Mouse (Mus musculus): Measurements from ENCODE around the gene Pik3c2b. TPM values are rescaled to one million over a fixed set of nuclear protein-coding genes. Genes with fewer than 3 reads are reported as not detected.
A peak's percentile ranks its signal among the peaks of the same experiment; 100 is the strongest.
"Not testable (repeated sequence)": the region's sequence is repeated elsewhere in the genome, so short reads cannot be mapped to it uniquely, and the experiment has no call there.

The Pik3c2b gene
- polyA plus RNA-seq, 1 experiment, result 0.07 TPM

GRCm38 (mm10) chr1:133020137-133020894, 25.2 kb upstream of the Pik3c2b start:
- Histone ChIP-seq H3K27ac (ENCODE audit: insufficient read depth, low read depth, low read length) (peak overlapping the region; percentile 90), H3K4me3 (ENCODE audit: insufficient read depth, low read length) (no peak overlapping the region), H3K4me1 (ENCODE audit: control insufficient read depth, insufficient read depth, low read length) (peaks cover 15% of the 10 kb centered on the region)
- TF ChIP-seq POLR2A (IDR thresholded peaks at IDR 0.05; ENCODE audit: borderline replicate concordance, low read depth, low read length) (no peak), CTCF (IDR thresholded peaks at IDR 0.05; ENCODE audit: low read depth, low read length) (no peak)

- peak overlapping the region; percentile 9; the same call in 1 of the 2 replicates for H3K27ac ChIP-seq (ENCODE audit: insufficient read depth, low read depth, low read length)
- TF ChIP-seq CTCF (IDR thresholded peaks at IDR 0.05; ENCODE audit: low read depth, low read length) (0 out of 2 replicates have a peak, but pooled peaks have one; percentile 38), POLR2A (IDR thresholded peaks at IDR 0.05; ENCODE audit: borderline replicate concordance, low read depth, low read length) (no peak)
- H3K4me3 ChIP-seq (ENCODE audit: insufficient read depth, low read length), result no peak overlapping the region
- peaks cover 15% of the 10 kb centered on the region for H3K4me1 ChIP-seq (ENCODE audit: control insufficient read depth, insufficient read depth, low read length)
Observed at GRCm38 (mm10) chr1:133021391-133021790, 24.1 kb upstream of the Pik3c2b start.

- not testable (repeated sequence) for H3K4me3 ChIP-seq (ENCODE audit: insufficient read depth, low read length)
Observed at GRCm38 (mm10) chr1:133021971-133022370, 23.5 kb upstream of the Pik3c2b start.

GRCm38 (mm10) chr1:133023723-133024122, 21.7 kb upstream of the Pik3c2b start:
- Histone ChIP-seq H3K4me1 (ENCODE audit: control insufficient read depth, insufficient read depth, low read length) (peaks cover 20% of the 10 kb centered on the region), H3K4me3 (ENCODE audit: insufficient read depth, low read length) (peak overlapping the region; percentile 82)
- not testable (repeated sequence) for H3K27ac ChIP-seq (ENCODE audit: insufficient read depth, low read depth, low read length)

More at GRCm38 (mm10) chr1:133021971-133022370, 23.5 kb upstream of the Pik3c2b start:
- not testable (repeated sequence) for H3K27ac ChIP-seq (ENCODE audit: insufficient read depth, low read depth, low read length)
- H3K4me1 ChIP-seq (ENCODE audit: control insufficient read depth, insufficient read depth, low read length), result peaks cover 15% of the 10 kb centered on the region

- Histone ChIP-seq H3K27ac (ENCODE audit: insufficient read depth, low read depth, low read length) (peak overlapping the region; percentile 75; the same call in 1 of the 2 replicates), H3K4me3 (ENCODE audit: insufficient read depth, low read length) (peak overlapping the region; percentile 82), H3K4me1 (ENCODE audit: control insufficient read depth, insufficient read depth, low read length) (peaks cover 20% of the 10 kb centered on the region)
- TF ChIP-seq POLR2A (IDR thresholded peaks at IDR 0.05; ENCODE audit: borderline replicate concordance, low read depth, low read length), result no peak
- TF ChIP-seq CTCF (IDR thresholded peaks at IDR 0.05; ENCODE audit: low read depth, low read length), result no peak
Observed at GRCm38 (mm10) chr1:133024426-133024825, 21.0 kb upstream of the Pik3c2b start.

- Histone ChIP-seq H3K4me3 (ENCODE audit: insufficient read depth, low read length) (peak overlapping the region; percentile 82), H3K27ac (ENCODE audit: insufficient read depth, low read depth, low read length) (peak overlapping the region; percentile 75), H3K4me1 (ENCODE audit: control insufficient read depth, insufficient read depth, low read length) (peaks cover 22% of the 10 kb centered on the region)
- no peak for TF ChIP-seq CTCF (IDR thresholded peaks at IDR 0.05; ENCODE audit: low read depth, low read length)
- TF ChIP-seq POLR2A (IDR thresholded peaks at IDR 0.05; ENCODE audit: borderline replicate concordance, low read depth, low read length), result no peak
Observed at GRCm38 (mm10) chr1:133025051-133025795, 20.2 kb upstream of the Pik3c2b start.

GRCm38 (mm10) chr1:133025796-133026190, 19.7 kb upstream of the Pik3c2b start:
- Histone ChIP-seq H3K4me1 (ENCODE audit: control insufficient read depth, insufficient read depth, low read length) (peaks cover 21% of the 10 kb centered on the region), H3K4me3 (ENCODE audit: insufficient read depth, low read length) (peak overlapping the region; percentile 82), H3K27ac (ENCODE audit: insufficient read depth, low read depth, low read length) (peak overlapping the region; percentile 74)

- TF ChIP-seq POLR2A (IDR thresholded peaks at IDR 0.05; ENCODE audit: borderline replicate concordance, low read depth, low read length) (no peak), CTCF (IDR thresholded peaks at IDR 0.05; ENCODE audit: low read depth, low read length) (no peak)
- H3K27ac ChIP-seq (ENCODE audit: insufficient read depth, low read depth, low read length), result no peak overlapping the region
- peaks cover 18% of the 10 kb centered on the region for H3K4me1 ChIP-seq (ENCODE audit: control insufficient read depth, insufficient read depth, low read length)
- H3K4me3 ChIP-seq (ENCODE audit: insufficient read depth, low read length), result no peak overlapping the region
Observed at GRCm38 (mm10) chr1:133027126-133027525, 18.3 kb upstream of the Pik3c2b start.

- no peak overlapping the region for H3K4me3 ChIP-seq (ENCODE audit: insufficient read depth, low read length)
- no peak for TF ChIP-seq POLR2A (IDR thresholded peaks at IDR 0.05; ENCODE audit: borderline replicate concordance, low read depth, low read length)
- no peak for TF ChIP-seq CTCF (IDR thresholded peaks at IDR 0.05; ENCODE audit: low read depth, low read length)
- no peak overlapping the region for H3K27ac ChIP-seq (ENCODE audit: insufficient read depth, low read depth, low read length)
- H3K4me1 ChIP-seq (ENCODE audit: control insufficient read depth, insufficient read depth, low read length), result peaks cover 21% of the 10 kb centered on the region
Observed at GRCm38 (mm10) chr1:133027980-133028379, 17.5 kb upstream of the Pik3c2b start.

GRCm38 (mm10) chr1:133029744-133030143, 15.7 kb upstream of the Pik3c2b start:
- TF ChIP-seq CTCF (IDR thresholded peaks at IDR 0.05; ENCODE audit: low read depth, low read length), result no peak
- TF ChIP-seq POLR2A (IDR thresholded peaks at IDR 0.05; ENCODE audit: borderline replicate concordance, low read depth, low read length), result no peak
- Histone ChIP-seq H3K4me3 (ENCODE audit: insufficient read depth, low read length) (no peak overlapping the region), H3K27ac (ENCODE audit: insufficient read depth, low read depth, low read length) (peak overlapping the region; percentile 19; the same call in 1 of the 2 replicates), H3K4me1 (ENCODE audit: control insufficient read depth, insufficient read depth, low read length) (peaks cover 21% of the 10 kb centered on the region)

Data from bone marrow macrophage, adult 2 months (primary cell).